Comparison of ENCODE assay signal across 8 mouse cellular contexts in the genomic region with DNA sequence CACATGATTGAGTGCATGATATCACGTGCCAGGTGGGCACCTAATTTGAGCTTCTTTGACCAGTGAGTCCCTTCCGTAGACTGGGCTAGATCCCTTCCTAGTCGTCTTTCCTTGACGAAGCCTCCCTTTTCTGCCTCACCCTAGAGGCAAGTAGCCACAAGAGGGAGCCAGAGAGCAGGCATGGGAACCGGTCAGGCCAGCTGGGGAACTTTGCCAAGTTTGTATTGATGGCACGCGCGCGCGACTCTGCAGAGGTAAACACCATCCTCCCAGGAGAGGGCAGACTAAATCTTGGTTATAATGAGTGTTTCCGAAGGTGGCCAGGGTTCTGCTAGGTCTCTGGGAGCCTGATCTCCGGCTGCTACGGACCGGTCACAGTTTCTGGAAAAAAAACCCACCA. TPM values are rescaled to one million over a fixed set of nuclear protein-coding genes. Genes with fewer than 3 reads are reported as not detected.
DNase-seq lines count a peak whose midpoint lies in the region; ATAC-seq and TF ChIP-seq lines count a peak whose summit lies in the region.

No protein-coding gene starts in this region.

- peaks cover 15% of the 10 kb centered on the region for H3K27me3 ChIP-seq in hindbrain, embryonic 11.5 days (ENCODE audit: control insufficient read depth, insufficient read depth, low read length)
- 0 out of 2 replicates have a peak, but pooled peaks cover 5% of the 10 kb centered on the region for H3K27me3 ChIP-seq in lung, postnatal 0 days (replicated peaks; ENCODE audit: insufficient read depth, low read length)

- ATAC-seq in hindbrain, embryonic 11.5 days (ENCODE audit: low FRiP score): peak; percentile 8; the same call in 1 of the 2 replicates
- peak; percentile 47 for ATAC-seq in lung, postnatal 0 days

- H3K9ac ChIP-seq in hindbrain, embryonic 11.5 days (ENCODE audit: low read depth, low read length): no peak overlapping the region; the same call in 1 of the 2 replicates
- H3K9ac ChIP-seq in lung, postnatal 0 days (replicated peaks; ENCODE audit: low read depth): no peak overlapping the region

- TF ChIP-seq EP300 in lung, postnatal 0 days (IDR thresholded peaks at IDR 0.05): no peak

- no peaks in the 10 kb centered on the region for H3K36me3 ChIP-seq in hindbrain, embryonic 11.5 days (ENCODE audit: control insufficient read depth, insufficient read depth, low read length)
- no peaks in the 10 kb centered on the region for H3K36me3 ChIP-seq in lung, postnatal 0 days (ENCODE audit: insufficient read depth, low read length)

- WGBS in hindbrain, embryonic 11.5 days: 4% methylated on average over 14 of the region's 14 CpGs
- WGBS in lung, postnatal 0 days: 2% methylated on average over 14 of the region's 14 CpGs

- TF ChIP-seq CTCF in lung, postnatal 0 days (IDR thresholded peaks at IDR 0.05): peak; percentile 100

- H3K4me1 ChIP-seq in hindbrain, embryonic 11.5 days (replicated peaks; ENCODE audit: control insufficient read depth, insufficient read depth, low read length): peaks cover 18% of the 10 kb centered on the region
- H3K4me1 ChIP-seq in lung, postnatal 0 days (ENCODE audit: insufficient read depth, low read depth, low read length): peaks cover 4% of the 10 kb centered on the region; the same call in 1 of the 2 replicates

- H3K4me3 ChIP-seq in hindbrain, embryonic 11.5 days (ENCODE audit: low read depth, low read length): no peak overlapping the region
- H3K4me3 ChIP-seq in lung, postnatal 0 days (ENCODE audit: low read depth, low read length): no peak overlapping the region

- peak overlapping the region; percentile 92 for H3K27ac ChIP-seq in hindbrain, embryonic 11.5 days (ENCODE audit: low read depth, low read length)
- H3K27ac ChIP-seq in lung, postnatal 0 days (ENCODE audit: low read length): no peak overlapping the region

- DNase-seq in NIH3T3 (ENCODE audit: low read depth): peak; percentile 90
- peak; percentile 89 for DNase-seq in cerebellum, adult 9-11 months
- peak; percentile 81 to 90 for DNase-seq in frontal cortex, postnatal 10 days (ENCODE audit: low spot score in 2 of 2)
- peak; percentile 98 for DNase-seq in hindbrain, embryonic 11.5 days (ENCODE audit: low spot score)
- DNase-seq in layer of hippocampus, postnatal 10 days (ENCODE audit: low spot score in 2 of 2): peak; percentile 98 to 99
- DNase-seq in lung, postnatal 0 days (ENCODE audit: low spot score): peak; percentile 95
- DNase-seq in ovary, postnatal 36 days (ENCODE audit: low spot score): peak; percentile 86
- peak; percentile 99 for DNase-seq in thymus, postnatal 4 days

- peak overlapping the region; percentile 25 for H3K4me2 ChIP-seq in hindbrain, embryonic 11.5 days (replicated peaks; ENCODE audit: low read depth, low read length)
- peak overlapping the region; percentile 36 for H3K4me2 ChIP-seq in lung, postnatal 0 days (replicated peaks; ENCODE audit: low read depth, low read length)

- no peaks in the 10 kb centered on the region for H3K9me3 ChIP-seq in hindbrain, embryonic 11.5 days (ENCODE audit: control insufficient read depth, low read length)
- H3K9me3 ChIP-seq in lung, postnatal 0 days (ENCODE audit: low read length): no peaks in the 10 kb centered on the region

RNA-seq across cellular contexts. Expression of gene Tmc5, which starts 1.9 kb away (rescaled TPM):
- 0.08 and 0.20 TPM in 2 replicates for polyA plus RNA-seq in hindbrain, embryonic 11.5 days (2014; fragmentation: Nextera tagmentation; extraction: Ambion mirVana)
- under 1 TPM; 0.29 to 0.32 TPM for total RNA-seq in layer of hippocampus, postnatal 10 days (2021)
- 0.19 and 0.20 TPM in 2 replicates for polyA plus RNA-seq in lung, postnatal 0 days (2015; fragmentation: Nextera tagmentation; extraction: Ambion mirVana)

RNA-seq across cellular contexts. Expression of gene Tmc7, which starts 10.7 kb away (rescaled TPM):
- polyA plus RNA-seq in hindbrain, embryonic 11.5 days (2014; fragmentation: Nextera tagmentation; extraction: Ambion mirVana): 9.8 and 10.2 TPM in 2 replicates
- total RNA-seq in layer of hippocampus, postnatal 10 days (2021): 10 to 100 TPM; 18.6 to 19.4 TPM
- 2.0 and 2.4 TPM in 2 replicates for polyA plus RNA-seq in lung, postnatal 0 days (2015; fragmentation: Nextera tagmentation; extraction: Ambion mirVana)
